Mouse (Mus musculus): ENCODE measurements around the gene Mtmr12.

Mtmr12 gene

GRCm38 (mm10) chr15:12275091-12275623 is 70.3 kb downstream of the Mtmr12 start:
- no peak for DNase-seq (ENCODE audit: low read depth)

DNA sequence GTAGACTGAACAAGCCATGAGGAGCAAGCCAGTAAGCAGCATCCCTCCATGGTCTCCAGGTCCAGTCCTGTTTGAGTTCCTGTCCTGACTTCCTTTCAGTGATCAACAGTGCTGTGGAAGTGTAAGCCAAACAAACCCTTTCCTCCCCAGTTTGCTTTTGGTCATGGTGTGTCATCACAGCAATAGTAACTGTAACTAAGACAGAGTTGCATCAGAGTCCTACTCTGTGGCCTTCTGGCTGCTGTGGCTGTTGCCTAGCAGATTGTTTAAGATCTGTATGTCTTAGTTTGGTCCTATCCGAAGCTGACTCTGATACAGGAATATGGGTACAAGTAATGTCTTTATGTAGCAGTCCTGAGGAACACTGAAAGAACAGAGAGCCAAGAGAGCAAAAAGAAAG is 75.0 kb downstream of the Mtmr12 start:
- DNase-seq (ENCODE audit: low read depth), result no peak

GRCm38 (mm10) chr15:12284794-12285534 is 80.1 kb downstream of the Mtmr12 start:
- peak; percentile 91 for DNase-seq (ENCODE audit: low read depth)

DNA sequence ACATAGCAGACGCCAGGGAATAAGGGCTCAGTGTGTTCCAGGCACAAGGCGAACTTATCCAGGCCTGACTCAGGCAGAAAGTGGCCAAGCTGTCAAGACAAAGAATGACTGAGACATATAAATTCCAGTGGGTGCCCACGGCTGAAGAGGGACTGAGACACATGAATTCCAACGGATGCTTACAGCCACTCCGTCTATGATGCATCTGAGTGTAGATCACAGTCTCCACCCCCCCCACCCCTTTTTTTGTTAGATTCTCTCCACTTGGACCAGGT is 80.6 kb downstream of the Mtmr12 start:
- DNase-seq (ENCODE audit: low read depth), result peak; percentile 68

- no peak for DNase-seq (ENCODE audit: low read depth)
Measured at GRCm38 (mm10) chr15:12290330-12290729, 85.5 kb downstream of the Mtmr12 start.

DNA sequence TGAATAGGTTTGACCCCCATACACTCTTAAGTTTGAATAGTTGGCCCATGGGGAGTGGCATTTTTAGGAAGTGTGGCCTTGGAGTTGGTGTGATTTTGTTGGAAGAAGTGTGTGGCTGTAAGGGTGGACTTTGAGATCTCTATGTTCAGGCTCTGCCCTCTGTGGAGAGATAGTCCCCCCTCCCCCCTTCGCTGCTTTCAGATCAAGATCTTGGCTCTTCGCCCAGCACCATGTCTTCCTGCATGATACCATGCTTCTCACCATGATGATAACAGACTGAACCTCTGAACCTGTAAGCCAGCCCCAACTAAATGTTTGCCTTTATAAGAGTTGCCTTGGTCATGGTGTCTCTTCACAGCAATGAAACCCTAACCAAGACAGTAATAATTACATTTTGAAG is 86.9 kb downstream of the Mtmr12 start:
- DNase-seq (ENCODE audit: low read depth), result no peak

DNA sequence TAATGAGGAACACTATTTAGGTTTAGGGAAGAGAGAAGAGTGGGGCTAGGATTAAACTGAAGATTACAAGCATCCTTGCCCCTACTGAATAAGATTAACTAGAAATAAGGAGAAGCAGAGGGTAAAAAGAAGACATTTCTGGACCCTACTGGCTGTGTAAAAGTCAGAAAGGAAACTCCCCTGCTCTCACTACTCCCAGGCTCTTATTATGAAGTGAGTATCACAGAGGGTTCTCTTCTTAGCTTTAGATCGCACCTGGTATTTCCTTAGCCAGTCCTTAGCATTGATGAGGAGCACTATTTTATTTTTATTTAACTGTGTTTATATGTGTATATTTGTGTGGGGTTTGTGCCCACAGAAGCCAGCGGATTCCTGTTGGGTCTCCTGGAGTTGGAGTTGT is 91.4 kb downstream of the Mtmr12 start:
- DNase-seq (ENCODE audit: low read depth), result no peak

GRCm38 (mm10) chr15:12298231-12298737 is 93.5 kb downstream of the Mtmr12 start:
- no peak for DNase-seq (ENCODE audit: low read depth)

- DNase-seq (ENCODE audit: low read depth), result no peak
Measured at GRCm38 (mm10) chr15:12301771-12302170, 96.9 kb downstream of the Mtmr12 start.

- no peak for DNase-seq (ENCODE audit: low read depth)
Measured at GRCm38 (mm10) chr15:12306188-12307071, 101.6 kb downstream of the Mtmr12 start.

GRCm38 (mm10) chr15:12307114-12307513 is 102.3 kb downstream of the Mtmr12 start:
- DNase-seq (ENCODE audit: low read depth), result no peak

DNA sequence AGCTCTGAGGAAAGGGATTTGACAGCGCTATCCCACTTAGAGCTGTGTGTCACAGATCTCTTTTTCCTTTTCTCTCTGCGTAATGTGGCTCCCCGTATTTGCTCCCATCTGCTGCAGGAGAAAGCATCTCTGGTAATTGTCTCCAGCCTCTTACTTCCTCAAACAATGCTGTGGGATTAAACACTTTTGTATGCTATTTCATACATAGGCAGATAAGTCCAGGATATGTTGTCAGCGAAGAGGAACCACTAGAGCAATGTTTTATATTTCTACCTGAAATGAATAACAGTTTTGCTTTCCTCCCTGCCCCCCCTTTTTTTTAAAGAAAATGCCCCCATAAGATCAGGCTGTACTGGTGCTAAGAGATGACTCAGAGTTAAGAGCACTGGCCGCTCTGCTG is 103.7 kb downstream of the Mtmr12 start:
- no peak for DNase-seq (ENCODE audit: low read depth)

DNA sequence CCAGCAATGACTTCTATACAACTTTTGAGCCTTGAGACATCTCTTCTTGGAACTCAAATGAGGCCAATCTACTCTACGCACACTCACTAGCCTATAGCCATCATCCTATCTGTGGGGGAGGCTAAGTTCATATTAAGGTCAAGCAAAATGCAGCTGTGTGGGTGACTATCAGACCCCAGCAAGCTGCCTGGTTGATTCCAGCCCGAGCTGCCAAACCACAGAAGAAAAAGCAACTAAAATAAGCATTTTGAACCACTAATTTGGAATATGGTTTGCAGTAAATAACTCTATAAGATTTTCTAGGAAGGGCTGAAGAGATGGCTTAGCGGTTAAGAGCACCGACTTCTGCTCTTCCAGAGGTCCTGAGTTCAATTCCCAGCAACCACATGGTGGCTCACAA is 105.8 kb downstream of the Mtmr12 start:
- DNase-seq (ENCODE audit: low read depth), result no peak

- no peak for DNase-seq (ENCODE audit: low read depth)
Measured at GRCm38 (mm10) chr15:12311465-12311864, 106.6 kb downstream of the Mtmr12 start.

GRCm38 (mm10) chr15:12313255-12313654 is 108.4 kb downstream of the Mtmr12 start:
- no peak for DNase-seq (ENCODE audit: low read depth)

DNA sequence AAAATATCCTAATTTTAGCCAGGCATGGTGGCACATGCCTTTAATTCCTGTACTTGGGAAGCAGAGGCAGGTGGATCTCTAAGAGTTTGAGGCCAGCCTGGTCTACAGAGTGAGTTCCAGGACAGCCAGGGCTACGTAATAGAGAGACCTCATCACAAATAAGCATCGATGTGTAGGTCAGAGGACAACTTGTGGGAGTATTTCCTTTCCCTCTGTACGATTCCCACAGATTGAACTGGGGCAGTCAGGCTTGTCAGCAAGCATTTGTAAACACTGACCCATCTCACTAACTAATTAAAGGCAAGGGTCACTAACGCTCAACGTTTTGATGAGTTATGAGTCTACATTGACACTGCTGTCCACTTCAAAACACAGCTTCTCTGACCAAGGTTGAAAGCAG is 109.8 kb downstream of the Mtmr12 start:
- DNase-seq (ENCODE audit: low read depth), result no peak

GRCm38 (mm10) chr15:12315996-12316395 is 111.2 kb downstream of the Mtmr12 start:
- no peak for DNase-seq (ENCODE audit: low read depth)

- DNase-seq (ENCODE audit: low read depth), result no peak
Measured at GRCm38 (mm10) chr15:12317290-12317689, 112.5 kb downstream of the Mtmr12 start.

DNA sequence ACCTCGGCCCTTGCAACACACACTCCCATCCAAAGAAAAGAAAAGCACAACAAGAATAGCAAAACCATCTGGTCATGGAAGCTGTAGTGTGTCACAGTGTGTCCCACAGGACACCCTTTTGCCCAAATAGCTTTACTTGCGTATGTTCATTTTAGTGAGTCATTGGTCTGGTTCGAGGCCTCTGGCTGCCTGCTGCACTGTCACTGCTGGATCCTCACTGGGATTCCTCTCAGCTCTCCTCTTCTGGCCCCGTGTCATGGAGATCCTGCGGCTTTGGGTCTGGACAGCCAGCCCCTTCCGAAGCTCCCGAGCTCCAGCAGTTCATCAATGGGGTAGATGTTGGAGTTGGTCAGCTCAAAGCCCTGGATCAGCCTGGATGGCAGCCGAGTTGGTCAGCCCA is 113.6 kb downstream of the Mtmr12 start:
- DNase-seq (ENCODE audit: low read depth), result no peak

GRCm38 (mm10) chr15:12319889-12320288 is 115.1 kb downstream of the Mtmr12 start:
- no peak for DNase-seq (ENCODE audit: low read depth)

DNA sequence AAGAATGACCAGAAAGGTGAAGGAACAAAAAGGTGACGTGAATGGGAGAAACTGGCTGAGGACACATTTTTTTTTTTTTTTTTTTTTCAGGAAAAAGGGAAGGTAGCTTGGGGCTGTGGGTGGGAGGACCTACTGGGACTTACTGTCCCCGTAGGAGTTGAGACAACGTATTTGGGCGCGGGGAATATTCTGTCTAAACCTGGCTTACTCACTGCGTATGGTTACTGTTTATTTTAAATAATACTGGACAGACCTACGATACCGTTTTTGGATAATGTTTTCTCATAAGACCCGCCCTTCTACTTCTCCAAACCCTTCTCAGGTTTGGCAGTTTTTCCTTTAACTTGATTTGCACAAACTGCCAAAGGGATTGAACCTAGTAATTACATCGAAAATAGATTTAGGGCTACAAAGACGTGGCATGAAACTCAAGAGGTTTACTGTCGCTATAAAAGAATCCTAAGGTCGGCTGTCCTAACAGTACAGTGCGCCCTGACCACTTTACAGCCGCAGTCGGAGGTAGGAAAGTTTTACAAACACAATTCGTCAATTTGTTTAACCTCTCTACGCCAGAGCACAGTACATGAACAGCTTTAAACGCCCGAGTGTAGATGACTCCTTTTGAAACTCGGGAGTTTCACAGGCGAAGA is 115.7 kb downstream of the Mtmr12 start:
- DNase-seq (ENCODE audit: low read depth), result no peak

GRCm38 (mm10) chr15:12321091-12321787 is 116.4 kb downstream of the Mtmr12 start, which contains the start of gene Golph3:
TSS of gene Golph3 (plus strand) at chr15:12321450.
- peak; percentile 69 for DNase-seq (ENCODE audit: low read depth)
